Mouse (Mus musculus) erythroid progenitor cell, adult 5-6 weeks (primary cell): ENCODE measurements around the gene Gnai2. TPM values are rescaled to one million over a fixed set of nuclear protein-coding genes. Genes with fewer than 3 reads are reported as not detected.
A peak's percentile ranks its signal among the peaks of the same experiment; 100 is the strongest.

Experiments used
- ATAC-seq: replicated peaks from 2 replicates; pipeline ENCODE4 v1.8.0; 2016; ENCODE audit warnings: moderate number of reproducible peaks, mild to moderate bottlenecking, moderate TSS enrichment, inconsistent platforms; ENCODE audit not compliant: poor library complexity, low FRiP score, severe bottlenecking
- total RNA-seq, 2 experiments: library from RNA; stranded (forward) in 1 of 2; stranded (reverse) in 1 of 2; fragments of 150-400 nt in 1 of 2; fragments of 186-747, 209-891 nt in 1 of 2; gene quantifications; 2 replicates each; pipeline versions ENCODE4 v1.2.3 to v1.2.4; 2015 to 2017; ENCODE audit warnings: low replicate concordance in 2 of 2

Gene Gnai2
- total RNA-seq, 2 experiments from 2014 or later, result 357 to 382 TPM

- ATAC-seq, result peak; percentile 55
Observed at GRCm38 (mm10) chr9:107633091-107633660, 2.0 kb downstream of the Gnai2 start.

- peak; percentile 68 for ATAC-seq
Observed at GRCm38 (mm10) chr9:107632478-107632877, 2.7 kb downstream of the Gnai2 start.

- no peak for ATAC-seq
Observed at GRCm38 (mm10) chr9:107631861-107632260, 3.3 kb downstream of the Gnai2 start.

GRCm38 (mm10) chr9:107631311-107631826 is 3.8 kb downstream of the Gnai2 start:
- no peak for ATAC-seq

- ATAC-seq, result no peak
Observed at GRCm38 (mm10) chr9:107630576-107630975, 4.6 kb downstream of the Gnai2 start.

GRCm38 (mm10) chr9:107629901-107630425 is 5.2 kb downstream of the Gnai2 start:
- ATAC-seq, result no peak

GRCm38 (mm10) chr9:107629411-107629730 is 5.8 kb downstream of the Gnai2 start:
- no peak for ATAC-seq

- ATAC-seq, result no peak
Observed at GRCm38 (mm10) chr9:107628721-107629410, 6.3 kb downstream of the Gnai2 start.

GRCm38 (mm10) chr9:107627387-107628255 is 7.5 kb downstream of the Gnai2 start:
- no peak for ATAC-seq

GRCm38 (mm10) chr9:107626844-107627277 is 8.3 kb downstream of the Gnai2 start:
- ATAC-seq, result peak; percentile 50

- ATAC-seq, result peak; percentile 55
Observed at GRCm38 (mm10) chr9:107626158-107626843, 8.9 kb downstream of the Gnai2 start.

GRCm38 (mm10) chr9:107625351-107626128 is 9.6 kb downstream of the Gnai2 start:
- no peak for ATAC-seq

- no peak for ATAC-seq
Observed at GRCm38 (mm10) chr9:107624951-107625350, 10.2 kb downstream of the Gnai2 start.

- no peak for ATAC-seq
Observed at GRCm38 (mm10) chr9:107624539-107624938, 10.6 kb downstream of the Gnai2 start.

GRCm38 (mm10) chr9:107620954-107621353 is 14.2 kb downstream of the Gnai2 start:
- ATAC-seq, result no peak

- no peak for ATAC-seq
Observed at GRCm38 (mm10) chr9:107619546-107619879, 15.7 kb downstream of the Gnai2 start.

GRCm38 (mm10) chr9:107618778-107619545 is 16.2 kb downstream of the Gnai2 start:
- no peak for ATAC-seq

GRCm38 (mm10) chr9:107618098-107618497 is 17.1 kb downstream of the Gnai2 start:
- no peak for ATAC-seq
